Mouse (Mus musculus) hindbrain, embryonic 14.5 days (tissue): ENCODE data around the gene Gm27027. TPM values are rescaled to one million over a fixed set of nuclear protein-coding genes. Genes with fewer than 3 reads are reported as not detected.

Source experiments
- ATAC-seq: fragments of 200-750 bp; cut with Nextera tagmentation; 2 replicates; pipeline ENCODE4 v1.8.0; 2017; ENCODE audit warnings: moderate number of reproducible peaks, mild to moderate bottlenecking, moderate TSS enrichment, moderate library complexity; ENCODE audit not compliant: low FRiP score
- DNase-seq: peaks from one replicate; pipeline ENCODE4 v3.0.0-alpha.2; 2015; ENCODE audit warnings: low spot score
- H3K27ac ChIP-seq: fragments of 300-500 bp; sonication (generic); 2 replicates; pipeline ENCODE4 v1.5.1; 2014; ENCODE audit warnings: mild to moderate bottlenecking, moderate library complexity
- H3K27me3 ChIP-seq: fragments of 300-500 bp; sonication (generic); 2 replicates; pipeline ENCODE4 v1.6.1; 2014; ENCODE audit warnings: mild to moderate bottlenecking, low read length, mixed read lengths; ENCODE audit not compliant: control insufficient read depth, insufficient read depth
- H3K36me3 ChIP-seq: fragments of 300-500 bp; sonication (generic); replicated peaks from 2 replicates; pipeline ENCODE4 v1.6.1; 2014; ENCODE audit not compliant: control insufficient read depth, insufficient read depth
- H3K4me1 ChIP-seq: fragments of 300-500 bp; sonication (generic); replicated peaks from 2 replicates; pipeline ENCODE4 v1.6.1; 2014; ENCODE audit warnings: antibody characterized with exemption, low read length, mixed read lengths; ENCODE audit not compliant: control insufficient read depth, insufficient read depth
- H3K4me2 ChIP-seq: fragments of 300-500 bp; sonication (generic); replicated peaks from 2 replicates; pipeline ENCODE4 v1.6.1; 2014; ENCODE audit warnings: mild to moderate bottlenecking, moderate library complexity
- H3K4me3 ChIP-seq: fragments of 300-500 bp; sonication (generic); replicated peaks from 2 replicates; pipeline ENCODE4 v1.5.1; 2014; ENCODE audit warnings: mild to moderate bottlenecking, low read length
- H3K9ac ChIP-seq: fragments of 300-500 bp; sonication (generic); 2 replicates; pipeline ENCODE4 v1.6.1; 2014
- H3K9me3 ChIP-seq: fragments of 300-500 bp; sonication (generic); 2 replicates; pipeline ENCODE4 v1.6.1; 2016; ENCODE audit warnings: low read length; ENCODE audit not compliant: control insufficient read depth
- WGBS: fragments of 180-500 bp; shearing (Covaris S2); extraction: QIAGEN DNeasy Blood & Tissue Kit; methylation state at CpG from one replicate; pipeline ENCODE4 v1.1.7; 2014; 5-methylcytosine and 5-hydroxymethylcytosine counted together
- polyA plus RNA-seq: library from polyadenylated mRNA; unstranded; fragments of >200 nt; fragmentation: Nextera tagmentation; extraction: Ambion mirVana; gene quantifications from 2 replicates; pipeline ENCODE4 v1.2.1, GENCODE M21; 2014

Gene Gm27027
- polyA plus RNA-seq, 1 experiment from 2014 or later = not detected

DNA sequence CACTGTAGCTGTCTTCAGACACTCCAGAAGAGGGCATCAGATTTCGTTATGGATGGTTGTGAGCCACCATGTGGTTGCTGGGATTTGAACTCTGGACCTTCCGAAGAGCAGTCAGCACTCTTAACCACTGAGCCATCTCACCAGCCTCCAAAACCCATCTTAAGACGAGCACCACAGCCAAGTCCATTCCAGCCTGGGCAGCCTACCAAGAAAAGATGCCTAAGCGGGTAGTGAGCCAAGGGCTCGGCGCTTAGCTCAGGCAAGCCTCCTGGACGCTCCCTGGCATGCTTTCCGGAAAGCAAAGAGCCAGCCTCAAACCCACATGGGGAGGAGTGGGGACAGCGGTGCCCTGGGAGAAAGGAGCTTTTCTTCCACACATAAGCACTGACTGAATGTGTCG, 84.2 kb downstream of the Gm27027 start:
- Histone ChIP-seq H3K27ac (no peak overlapping the region), H3K9ac (no peak overlapping the region), H3K27me3 (no peaks in the 10 kb centered on the region), H3K4me1 (peaks cover 17% of the 10 kb centered on the region), H3K4me2 (no peak overlapping the region), H3K36me3 (no peaks in the 10 kb centered on the region), H3K9me3 (no peaks in the 10 kb centered on the region), H3K4me3 (no peak overlapping the region)
- DNase-seq (no peak), ATAC-seq (no peak)
- WGBS = 83% methylated on average over 10 of the region's 10 CpGs

DNA sequence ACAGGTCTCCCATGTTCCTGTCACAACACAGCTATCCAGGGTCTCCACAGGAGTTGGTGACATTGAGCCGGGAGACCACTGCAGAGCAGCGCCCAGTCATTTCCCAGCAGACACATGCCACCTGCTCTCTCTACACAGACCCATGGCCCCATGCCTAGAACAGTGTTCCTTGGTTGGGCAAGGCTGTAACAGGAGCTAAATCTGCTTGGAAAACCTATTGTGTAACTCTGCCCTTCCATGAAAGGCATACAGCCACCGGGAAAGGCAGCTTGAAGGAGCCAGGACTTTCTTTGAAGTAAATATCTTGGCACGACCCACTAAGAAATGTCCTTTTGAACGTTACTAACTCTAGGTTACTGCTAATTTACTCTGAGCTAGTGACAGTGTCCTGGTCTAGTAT, 86.4 kb downstream of the Gm27027 start:
- Histone ChIP-seq H3K4me2 (no peak overlapping the region), H3K9ac (no peak overlapping the region), H3K9me3 (no peaks in the 10 kb centered on the region), H3K4me3 (no peak overlapping the region), H3K4me1 (peaks cover 20% of the 10 kb centered on the region), H3K36me3 (no peaks in the 10 kb centered on the region), H3K27me3 (no peaks in the 10 kb centered on the region), H3K27ac (no peak overlapping the region)
- WGBS = 73% methylated on average over 5 of the region's 5 CpGs
- no peak for ATAC-seq
- DNase-seq = no peak

DNA sequence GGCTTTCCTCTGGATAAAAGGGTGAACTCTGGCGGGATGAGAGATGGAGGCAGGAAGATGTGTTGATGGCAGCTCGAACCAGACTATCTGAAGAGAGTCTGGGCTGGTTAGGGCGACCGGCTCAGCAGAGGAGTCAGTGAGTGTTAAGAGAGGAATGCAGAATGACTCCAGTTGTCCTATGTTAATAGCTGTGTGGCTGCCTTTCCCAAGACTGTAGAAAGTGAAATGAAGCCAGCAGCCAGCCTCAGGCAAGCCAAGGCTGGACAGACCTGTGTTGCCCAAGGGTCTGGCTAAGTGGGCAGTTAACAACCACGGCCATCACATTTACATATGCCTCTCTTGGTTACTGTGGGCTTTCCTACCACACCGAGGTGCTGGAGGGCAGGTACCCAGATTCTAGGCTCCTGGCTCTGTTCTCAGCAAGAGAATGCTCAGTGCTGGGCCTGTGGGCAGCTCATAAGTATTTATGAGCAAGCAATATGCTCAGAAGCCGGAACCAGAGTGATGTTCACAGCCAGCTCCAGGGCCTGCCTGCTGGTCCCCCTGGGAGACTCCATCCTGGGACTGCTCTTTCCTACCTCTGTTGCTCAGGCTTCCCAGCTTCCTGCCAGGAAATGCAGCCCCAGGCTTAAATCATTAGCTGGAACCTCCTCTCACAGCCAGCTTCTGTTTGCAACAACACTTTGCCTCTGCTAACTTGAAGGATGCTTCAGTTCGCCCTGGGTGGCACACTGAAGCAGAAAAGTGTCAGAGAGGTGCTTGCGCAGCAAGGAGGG, 88.4 kb downstream of the Gm27027 start:
- peaks cover 20% of the 10 kb centered on the region for H3K4me1 ChIP-seq
- H3K4me3 ChIP-seq = no peak overlapping the region
- no peak overlapping the region for H3K4me2 ChIP-seq
- H3K9ac ChIP-seq = peak overlapping the region; percentile 13; the same call in 1 of the 2 replicates
- WGBS = 58% methylated on average over 9 of the region's 9 CpGs
- ATAC-seq = peak; percentile 35
- peak overlapping the region; percentile 44 for H3K27ac ChIP-seq
- no peaks in the 10 kb centered on the region for H3K36me3 ChIP-seq
- H3K27me3 ChIP-seq = no peaks in the 10 kb centered on the region
- DNase-seq = peak; percentile 36
- H3K9me3 ChIP-seq = no peaks in the 10 kb centered on the region

Other genes starting within 250 kb of the Gm27027 start
- 71.3 and 77.7 TPM in 2 replicates for gene Ext2, start 173.8 kb downstream of the Gm27027 start, polyA plus RNA-seq
- gene Accs, start 146.4 kb downstream of the Gm27027 start, polyA plus RNA-seq = 4.8 and 6.7 TPM in 2 replicates
- gene Accsl, start 127.2 kb downstream of the Gm27027 start, polyA plus RNA-seq = 0.08 and 0.38 TPM in 2 replicates
- 11.5 and 13.4 TPM in 2 replicates for gene Gm13889, start 39.2 kb downstream of the Gm27027 start, polyA plus RNA-seq
- gene Alkbh3, start 14.5 kb upstream of the Gm27027 start, polyA plus RNA-seq = 43.2 and 52.6 TPM in 2 replicates
- gene Hsd17b12, start 161.6 kb upstream of the Gm27027 start, polyA plus RNA-seq = 136 and 146 TPM in 2 replicates